Mouse (Mus musculus): ENCODE data around the gene Syvn1. TPM values are rescaled to one million over a fixed set of nuclear protein-coding genes. Genes with fewer than 3 reads are reported as not detected.
A peak's percentile ranks its signal among the peaks of the same experiment; 100 is the strongest.

The Syvn1 gene
- total and polyA plus RNA-seq, 2 experiments from 2014 or later: 23.7 to 27.7 TPM

GRCm38 (mm10) chr19:6014991-6015510 is 31.3 kb upstream of the Syvn1 start:
- Histone ChIP-seq H3K36me3 (ENCODE audit: insufficient read depth) (no peaks in the 10 kb centered on the region), H3K27ac (ENCODE audit: low read depth, low read length) (no peak overlapping the region), H3K4me2 (ENCODE audit: low read depth) (peak overlapping the region; percentile 76), H3K27me3 (ENCODE audit: insufficient read depth, low read length) (no peaks in the 10 kb centered on the region; the same call in 1 of the 2 replicates), H3K4me1 (ENCODE audit: insufficient read depth) (no peaks in the 10 kb centered on the region; the same call in 1 of the 2 replicates), H3K9me3 (ENCODE audit: low read length) (no peaks in the 10 kb centered on the region), H3K9ac (peak overlapping the region; percentile 58), H3K4me3 (ENCODE audit: low read depth, low read length) (peak overlapping the region; percentile 44)
- TF ChIP-seq CTCF (IDR thresholded peaks at IDR 0.05; ENCODE audit: low read depth): no peak
- 5% methylated on average over 15 of the region's 18 CpGs for WGBS
- DNase-seq (peak; percentile 12), ATAC-seq (peak; percentile 54; the same call in 1 of the 2 replicates)

DNA sequence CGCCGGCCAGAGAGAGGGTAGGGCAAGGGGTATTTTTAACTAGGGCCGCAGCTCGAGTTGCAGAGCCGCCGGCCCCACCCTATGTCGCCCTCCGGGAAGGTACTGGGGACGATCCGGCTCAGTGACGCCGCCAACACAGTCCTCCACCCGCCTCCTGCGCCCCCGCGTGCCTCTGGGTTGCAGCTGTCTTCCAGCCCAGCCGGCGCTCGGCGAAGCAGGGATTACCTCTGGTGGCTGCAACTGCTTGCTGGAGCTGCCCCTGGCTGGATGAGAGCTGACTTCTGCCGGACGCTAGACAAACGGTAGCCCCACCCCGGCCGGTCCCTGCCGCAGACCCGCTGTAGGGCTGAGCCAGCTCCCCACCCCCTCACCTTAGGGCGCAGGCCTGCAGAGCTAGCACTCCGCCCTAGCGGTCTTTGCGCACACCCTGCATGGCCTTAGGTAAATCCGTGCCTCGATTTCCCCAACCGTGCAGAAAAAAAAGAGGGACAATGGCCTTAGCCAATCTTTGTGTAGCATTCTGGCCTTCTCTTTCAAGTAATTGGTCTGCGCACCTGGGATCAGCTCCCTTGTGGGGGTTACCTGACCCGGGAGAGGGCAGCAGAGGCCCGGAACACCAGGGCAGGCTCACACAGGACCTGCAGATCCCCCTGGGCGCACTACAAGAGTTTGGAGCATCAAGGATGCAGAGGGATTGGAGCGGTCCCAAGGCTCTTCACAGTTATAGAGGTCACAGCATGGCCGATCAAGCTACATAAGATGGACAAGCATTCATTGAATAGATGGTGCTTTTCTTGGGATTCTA is 30.7 kb upstream of the Syvn1 start, which contains the start of gene Capn1:
TSS of gene Capn1 (minus strand) at position 387 of the 805 bp plus-strand sequence.
- no peaks in the 10 kb centered on the region for H3K9me3 ChIP-seq (ENCODE audit: low read length)
- no peaks in the 10 kb centered on the region for H3K36me3 ChIP-seq (ENCODE audit: insufficient read depth)
- peak within 1 kb of the TSS; percentile 58 for H3K9ac ChIP-seq
- peak within 1 kb of the TSS; percentile 76 for H3K4me2 ChIP-seq (ENCODE audit: low read depth)
- 4% methylated on average over 40 of the region's 40 CpGs for WGBS
- ATAC-seq (peak; percentile 72), DNase-seq (peak; percentile 56)
- TF ChIP-seq CTCF (IDR thresholded peaks at IDR 0.05; ENCODE audit: low read depth): peak; percentile 34; the same call in 1 of the 2 replicates
- H3K27ac ChIP-seq (ENCODE audit: low read depth, low read length): no peak within 1 kb of the TSS
- H3K27me3 ChIP-seq (ENCODE audit: insufficient read depth, low read length): no peaks in the 10 kb centered on the region; the same call in 1 of the 2 replicates
- H3K4me1 ChIP-seq (ENCODE audit: insufficient read depth): no peaks in the 10 kb centered on the region; the same call in 1 of the 2 replicates
- peak within 1 kb of the TSS; percentile 44 for H3K4me3 ChIP-seq (ENCODE audit: low read depth, low read length)

DNA sequence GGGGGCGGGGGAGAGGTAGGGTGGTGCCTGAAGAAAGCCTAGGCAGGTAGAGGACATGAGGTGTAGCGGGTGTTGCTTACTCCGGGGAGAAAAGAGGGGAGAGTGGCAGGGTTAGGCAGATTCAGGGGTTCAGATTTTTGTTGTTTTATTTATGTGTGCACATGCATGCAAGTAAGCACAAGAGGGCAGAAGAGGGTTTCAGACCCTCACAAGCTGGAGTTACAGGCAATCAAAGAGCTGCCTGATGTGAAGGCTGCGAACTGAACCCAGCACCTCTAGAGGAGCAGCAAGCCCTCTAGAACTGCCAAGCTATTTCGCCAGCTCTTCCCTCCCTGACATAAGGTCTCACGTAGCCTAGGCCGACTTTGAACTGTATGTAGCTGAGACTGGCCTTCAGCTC is 29.8 kb upstream of the Syvn1 start:
- H3K4me1 ChIP-seq (ENCODE audit: insufficient read depth): no peaks in the 10 kb centered on the region; the same call in 1 of the 2 replicates
- peak; percentile 17 for DNase-seq
- H3K4me2 ChIP-seq (ENCODE audit: low read depth): peak overlapping the region; percentile 76
- TF ChIP-seq CTCF (IDR thresholded peaks at IDR 0.05; ENCODE audit: low read depth): peak; percentile 36
- no peak overlapping the region for H3K9ac ChIP-seq
- no peak overlapping the region for H3K27ac ChIP-seq (ENCODE audit: low read depth, low read length)
- no peaks in the 10 kb centered on the region for H3K9me3 ChIP-seq (ENCODE audit: low read length)
- H3K36me3 ChIP-seq (ENCODE audit: insufficient read depth): no peaks in the 10 kb centered on the region
- no peaks in the 10 kb centered on the region; the same call in 1 of the 2 replicates for H3K27me3 ChIP-seq (ENCODE audit: insufficient read depth, low read length)
- ATAC-seq: no peak
- no peak overlapping the region for H3K4me3 ChIP-seq (ENCODE audit: low read depth, low read length)
- 44% methylated on average over 7 of the region's 7 CpGs for WGBS

DNA sequence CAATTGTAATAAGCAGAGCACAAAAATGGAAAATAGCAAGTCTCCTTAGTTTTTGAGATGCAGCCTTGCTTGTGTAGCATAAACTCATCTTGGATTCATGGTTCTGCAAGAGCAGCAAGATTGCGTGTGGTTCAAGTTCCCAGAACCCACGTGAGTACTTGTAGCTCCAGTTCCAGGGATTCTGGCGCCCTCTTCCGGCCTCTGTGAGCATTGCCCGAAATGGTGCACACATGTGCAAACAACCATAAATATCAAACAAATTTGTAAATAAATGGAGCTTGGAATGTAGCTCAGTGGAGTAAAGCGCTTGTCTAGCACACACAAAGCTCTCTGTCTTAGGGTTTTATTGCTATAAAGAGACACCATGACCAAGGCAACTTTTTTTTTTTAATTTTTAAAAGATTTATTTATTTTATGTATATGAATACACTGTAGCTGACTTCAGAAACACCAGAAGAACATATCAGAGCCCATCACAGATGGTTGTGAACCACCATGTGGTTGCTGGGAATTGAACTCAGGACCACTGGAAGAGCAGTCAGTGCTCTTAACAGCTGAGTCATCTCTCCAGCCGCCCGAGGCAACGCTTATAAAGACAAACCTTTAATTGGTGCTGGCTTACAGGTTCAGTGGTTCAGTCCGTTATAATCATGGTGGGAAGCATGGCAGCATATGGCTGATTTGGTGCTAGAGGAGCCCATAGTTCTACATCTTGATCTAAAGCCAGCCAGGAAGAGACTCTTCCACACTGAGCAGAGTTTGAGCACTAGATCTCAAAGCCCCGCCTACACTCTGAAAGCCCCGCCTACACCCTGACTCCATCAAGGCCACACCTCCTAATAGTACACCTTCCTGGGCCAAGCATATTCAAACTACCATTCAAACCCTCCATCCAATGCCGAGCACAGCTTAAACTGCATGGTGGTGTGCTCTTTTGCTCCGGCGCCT is 28.0 kb upstream of the Syvn1 start:
- peak; percentile 88 for DNase-seq
- Histone ChIP-seq H3K4me1 (ENCODE audit: insufficient read depth) (no peaks in the 10 kb centered on the region; the same call in 1 of the 2 replicates), H3K9me3 (ENCODE audit: low read length) (no peaks in the 10 kb centered on the region), H3K27me3 (ENCODE audit: insufficient read depth, low read length) (no peaks in the 10 kb centered on the region; the same call in 1 of the 2 replicates), H3K36me3 (ENCODE audit: insufficient read depth) (no peaks in the 10 kb centered on the region), H3K27ac (ENCODE audit: low read depth, low read length) (no peak overlapping the region), H3K4me3 (ENCODE audit: low read depth, low read length) (no peak overlapping the region), H3K4me2 (ENCODE audit: low read depth) (no peak overlapping the region), H3K9ac (no peak overlapping the region; the same call in 1 of the 2 replicates)
- peak; percentile 68; the same call in 1 of the 2 replicates for ATAC-seq
- TF ChIP-seq CTCF (IDR thresholded peaks at IDR 0.05; ENCODE audit: low read depth): peak; percentile 87
- WGBS: 29% methylated on average over 15 of the region's 15 CpGs

GRCm38 (mm10) chr19:6020276-6020675 is 26.1 kb upstream of the Syvn1 start:
- Histone ChIP-seq H3K9me3 (ENCODE audit: low read length) (no peaks in the 10 kb centered on the region), H3K27me3 (ENCODE audit: insufficient read depth, low read length) (no peaks in the 10 kb centered on the region; the same call in 1 of the 2 replicates), H3K4me1 (ENCODE audit: insufficient read depth) (no peaks in the 10 kb centered on the region; the same call in 1 of the 2 replicates), H3K4me2 (ENCODE audit: low read depth) (no peak overlapping the region), H3K27ac (ENCODE audit: low read depth, low read length) (no peak overlapping the region), H3K4me3 (ENCODE audit: low read depth, low read length) (no peak overlapping the region), H3K36me3 (ENCODE audit: insufficient read depth) (no peaks in the 10 kb centered on the region), H3K9ac (no peak overlapping the region)
- DNase-seq (no peak), ATAC-seq (no peak)
- 54% methylated on average over 3 of the region's 3 CpGs for WGBS
- no peak for TF ChIP-seq CTCF (IDR thresholded peaks at IDR 0.05; ENCODE audit: low read depth)

DNA sequence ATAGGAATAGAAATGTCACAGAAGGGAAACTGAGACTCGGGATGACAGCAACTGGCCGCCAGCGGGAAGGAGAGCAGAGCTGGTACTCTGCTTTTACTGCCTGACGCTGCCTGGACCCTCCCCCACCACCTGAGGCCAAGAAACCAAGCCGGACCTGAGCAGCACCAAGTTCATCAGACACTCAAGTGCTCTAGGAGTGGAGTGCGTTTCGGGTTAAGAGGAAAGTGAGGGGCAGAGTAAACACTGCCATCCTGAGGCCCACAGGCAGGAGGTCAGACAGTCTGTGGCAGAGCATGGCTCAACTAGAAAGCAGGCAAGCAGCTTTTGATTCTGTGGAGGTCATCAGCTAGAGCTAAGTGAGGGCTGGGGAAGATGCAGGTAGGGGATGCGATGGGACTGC is 23.3 kb upstream of the Syvn1 start:
- DNase-seq (no peak), ATAC-seq (no peak)
- Histone ChIP-seq H3K9me3 (ENCODE audit: low read length) (no peaks in the 10 kb centered on the region), H3K36me3 (ENCODE audit: insufficient read depth) (no peaks in the 10 kb centered on the region), H3K4me2 (ENCODE audit: low read depth) (no peak overlapping the region), H3K9ac (no peak overlapping the region), H3K4me1 (ENCODE audit: insufficient read depth) (no peaks in the 10 kb centered on the region), H3K4me3 (ENCODE audit: low read depth, low read length) (no peak overlapping the region), H3K27ac (ENCODE audit: low read depth, low read length) (no peak overlapping the region), H3K27me3 (ENCODE audit: insufficient read depth, low read length) (no peaks in the 10 kb centered on the region)
- 72% methylated on average over 8 of the region's 8 CpGs for WGBS
- no peak for TF ChIP-seq CTCF (IDR thresholded peaks at IDR 0.05; ENCODE audit: low read depth)

Data from forebrain, postnatal 0 days (tissue).